Comparison of ENCODE assay signal across 33 mouse cellular contexts in the genomic region with DNA sequence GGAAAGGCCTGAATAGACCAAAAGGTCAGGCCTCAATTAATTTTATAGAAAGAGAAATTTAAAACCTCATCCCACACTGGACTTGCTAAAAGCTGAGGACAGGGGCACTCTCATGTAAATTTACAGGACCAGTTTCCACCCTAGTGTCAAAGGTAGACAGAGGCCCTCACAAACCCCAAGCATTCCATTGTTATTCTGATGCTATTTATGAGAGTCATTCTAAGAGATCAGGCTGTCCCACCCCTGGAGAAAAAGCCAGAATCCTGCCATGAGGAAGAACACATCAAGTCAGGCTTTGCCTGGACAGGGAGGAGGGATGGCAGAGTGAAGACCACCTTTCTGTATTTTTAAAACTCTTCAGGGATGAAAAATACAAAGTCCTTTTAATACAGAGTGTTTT. TPM values are rescaled to one million over a fixed set of nuclear protein-coding genes. Genes with fewer than 3 reads are reported as not detected.
DNase-seq lines count a peak whose midpoint lies in the region; ATAC-seq and TF ChIP-seq lines count a peak whose summit lies in the region.
"Had no signal": no experiment of that assay in that cellular context is flagged by ENCODE, and none has a peak within 500 bp of the region (broad histone marks: within the 10 kb centered on the region; RNA-seq: fewer than 3 reads in every experiment).

No protein-coding gene starts in this region.

- H3K27me3 ChIP-seq in CH12.LX (replicated peaks) (no peaks in the 10 kb centered on the region), ES-Bruce4 (ENCODE audit: control insufficient read depth, insufficient read depth, low read length, poor library complexity, severe bottlenecking) (no peaks in the 10 kb centered on the region)
- no peaks in the 10 kb centered on the region for H3K27me3 ChIP-seq in stomach, postnatal 0 days (ENCODE audit: control insufficient read depth, insufficient read depth, low read length)
- no peaks in the 10 kb centered on the region for H3K27me3 ChIP-seq in midbrain, embryonic 15.5 days (replicated peaks)
- H3K27me3 ChIP-seq: embryonic facial prominence, embryonic 12.5 days; embryonic facial prominence, embryonic 15.5 days; forebrain, embryonic 15.5 days; heart, embryonic 13.5 days; Patski had no signal

- no peak for DNase-seq in CH12.LX (ENCODE audit: extremely low read depth)
- peak; percentile 80 for DNase-seq in R1 (ENCODE audit: low read depth, low spot score)
- no peak for DNase-seq in left cerebral cortex, postnatal 36 days (ENCODE audit: low spot score in 2 of 2)
- DNase-seq in stomach, postnatal 0 days (ENCODE audit: low spot score): no peak
- DNase-seq: adrenal gland, postnatal 10 days; adrenal gland, postnatal 36 days; B cell, adult 2 months; cerebellum, adult 2 months; cerebellum, adult 9-11 months; cerebellum, postnatal 25 days; gastrocnemius, postnatal 36 days; heart, adult 2 months; heart, postnatal 14 days; heart, postnatal 4 days; kidney, adult 18-20 months had no signal

- no peak overlapping the region for H3K4me3 ChIP-seq in CH12.LX (replicated peaks in 1 of 3; ENCODE audit: low read depth in 2 of 3, low read length in 2 of 3, poor library complexity in 1 of 3)
- no peak overlapping the region for H3K4me3 ChIP-seq in ES-Bruce4 (ENCODE audit: low read depth, low read length)
- no peak overlapping the region for H3K4me3 ChIP-seq in stomach, postnatal 0 days (ENCODE audit: low read depth, low read length)
- no peak overlapping the region for H3K4me3 ChIP-seq in midbrain, embryonic 15.5 days
- H3K4me3 ChIP-seq: embryonic facial prominence, embryonic 12.5 days; embryonic facial prominence, embryonic 15.5 days; forebrain, embryonic 15.5 days; heart, adult 2 months; heart, embryonic 10.5 days; heart, embryonic 13.5 days had no signal

- no peak for ATAC-seq in stomach, postnatal 0 days (ENCODE audit: low FRiP score, low TSS enrichment)
- ATAC-seq in midbrain, embryonic 15.5 days (replicated peaks): no peak
- ATAC-seq: forebrain, embryonic 15.5 days; hindbrain, postnatal 0 days; inflammation-experienced regulatory T-cells, adult 6 months; intestine, embryonic 16.5 days; Patski had no signal

- in situ Hi-C loops in CH12.LX (cut with MboI; ENCODE audit: low pct_ligation_motif_present, low pct_unique_long_range_greater_than_20kb, low sequenced_read_pairs): no loop called here

- TF ChIP-seq POLR2A in CH12.LX (IDR thresholded peaks at IDR 0.05; ENCODE audit: low read depth, low read length): no peak
- TF ChIP-seq POLR2A in ES-Bruce4 (IDR thresholded peaks at IDR 0.05; ENCODE audit: insufficient read depth, low read length): no peak

- H3K9ac ChIP-seq in CH12.LX (ENCODE audit: insufficient read depth, low read depth): peak overlapping the region; percentile 21; the same call in 1 of the 2 replicates
- H3K9ac ChIP-seq in ES-Bruce4 (ENCODE audit: low read depth, poor library complexity, severe bottlenecking): no peak overlapping the region
- no peak overlapping the region for H3K9ac ChIP-seq in stomach, postnatal 0 days (ENCODE audit: low read length)
- no peak overlapping the region for H3K9ac ChIP-seq in midbrain, embryonic 15.5 days
- H3K9ac ChIP-seq: embryonic facial prominence, embryonic 12.5 days; embryonic facial prominence, embryonic 15.5 days; forebrain, embryonic 15.5 days; heart, embryonic 13.5 days; hindbrain, embryonic 14.5 days had no signal

- TF ChIP-seq EP300 in CH12.LX (IDR thresholded peaks at IDR 0.05; ENCODE audit: low read length) (no peak), ES-Bruce4 (IDR thresholded peaks at IDR 0.05; ENCODE audit: insufficient read depth, low read depth, low read length) (no peak)
- TF ChIP-seq EP300 in stomach, postnatal 0 days (optimal IDR thresholded peaks at IDR 0.05): no peak

- H3K4me1 ChIP-seq in CH12.LX (ENCODE audit: control insufficient read depth in 1 of 2, insufficient read depth in 2 of 2) (peaks cover 10 to 42% of the 10 kb centered on the region in 2 experiments), ES-Bruce4 (ENCODE audit: control insufficient read depth, insufficient read depth, low read length) (no peaks in the 10 kb centered on the region)
- H3K4me1 ChIP-seq in stomach, postnatal 0 days (replicated peaks; ENCODE audit: control insufficient read depth, insufficient read depth): no peaks in the 10 kb centered on the region
- H3K4me1 ChIP-seq in midbrain, embryonic 15.5 days: peaks cover 13% of the 10 kb centered on the region

- peaks cover 5 to 48% of the 10 kb centered on the region in 2 experiments for H3K36me3 ChIP-seq in CH12.LX (replicated peaks in 1 of 2; ENCODE audit: control insufficient read depth in 1 of 2, insufficient read depth in 1 of 2, low read length in 1 of 2)
- H3K36me3 ChIP-seq in ES-Bruce4 (ENCODE audit: control insufficient read depth, insufficient read depth, low read length, poor library complexity, severe bottlenecking): peaks cover 28% of the 10 kb centered on the region
- no peaks in the 10 kb centered on the region for H3K36me3 ChIP-seq in stomach, postnatal 0 days (ENCODE audit: control insufficient read depth, insufficient read depth, low read length)
- no peaks in the 10 kb centered on the region for H3K36me3 ChIP-seq in midbrain, embryonic 15.5 days (replicated peaks)
- H3K36me3 ChIP-seq: embryonic facial prominence, embryonic 15.5 days; forebrain, embryonic 15.5 days had no signal

- no peak for TF ChIP-seq RAD21 in CH12.LX (IDR thresholded peaks at IDR 0.05; ENCODE audit: low read depth, low read length)

- H3K4me2 ChIP-seq in CH12.LX (ENCODE audit: insufficient read depth, low read depth, poor library complexity, severe bottlenecking): no peak overlapping the region; the same call in 1 of the 2 replicates
- no peak overlapping the region for H3K4me2 ChIP-seq in stomach, postnatal 0 days (replicated peaks; ENCODE audit: low read depth)
- no peak overlapping the region for H3K4me2 ChIP-seq in midbrain, embryonic 15.5 days
- H3K4me2 ChIP-seq: embryonic facial prominence, embryonic 12.5 days; embryonic facial prominence, embryonic 15.5 days; forebrain, embryonic 15.5 days; heart, embryonic 13.5 days; hindbrain, embryonic 14.5 days had no signal

- TF ChIP-seq CTCF in CH12.LX (conservative IDR thresholded peaks at IDR 0.05 in 1 of 2, IDR thresholded peaks at IDR 0.05 in 1 of 2; ENCODE audit: low read depth in 2 of 2, low read length in 2 of 2) (no peak), ES-Bruce4 (IDR thresholded peaks at IDR 0.05; ENCODE audit: low read depth, low read length) (no peak)
- TF ChIP-seq CTCF in stomach, postnatal 0 days (IDR thresholded peaks at IDR 0.05; ENCODE audit: low read depth): no peak

- H3K79me2 ChIP-seq in CH12.LX (replicated peaks; ENCODE audit: control insufficient read depth, extremely low read depth, insufficient read depth, poor library complexity, severe bottlenecking): peaks cover 71% of the 10 kb centered on the region

- intact Hi-C loops in left cerebral cortex, postnatal 36 days (cut with DNase I): no loop called here

- H3K27ac ChIP-seq in CH12.LX (ENCODE audit: insufficient read depth, low read depth) (peak overlapping the region; percentile 48), ES-Bruce4 (ENCODE audit: insufficient read depth, low read length) (peak overlapping the region; percentile 66)
- no peak overlapping the region for H3K27ac ChIP-seq in stomach, postnatal 0 days (replicated peaks)
- no peak overlapping the region for H3K27ac ChIP-seq in midbrain, embryonic 15.5 days
- H3K27ac ChIP-seq: embryonic facial prominence, embryonic 12.5 days; embryonic facial prominence, embryonic 15.5 days; forebrain, embryonic 15.5 days; heart, adult 2 months; heart, embryonic 10.5 days; heart, embryonic 13.5 days; hindbrain, embryonic 14.5 days; hindbrain, postnatal 0 days had no signal

- dilution Hi-C loops in CH12.LX (cut with MboI; ENCODE audit: extremely low pct_ligation_motif_present, extremely low pct_unique_long_range_greater_than_20kb, low sequenced_read_pairs): no loop called here

- no peaks in the 10 kb centered on the region for H3K9me3 ChIP-seq in CH12.LX (replicated peaks; ENCODE audit: low read length)
- H3K9me3 ChIP-seq in ES-Bruce4 (replicated peaks; ENCODE audit: control insufficient read depth, insufficient read depth, low read length, poor library complexity, severe bottlenecking): no peaks in the 10 kb centered on the region
- no peaks in the 10 kb centered on the region for H3K9me3 ChIP-seq in stomach, postnatal 0 days (ENCODE audit: control insufficient read depth, low read length)
- no peaks in the 10 kb centered on the region for H3K9me3 ChIP-seq in midbrain, embryonic 15.5 days
- H3K9me3 ChIP-seq: embryonic facial prominence, embryonic 12.5 days; embryonic facial prominence, embryonic 15.5 days; forebrain, embryonic 15.5 days; heart, embryonic 10.5 days; heart, embryonic 13.5 days had no signal

RNA-seq across cellular contexts. Expression of a gene that starts 3.2 kb away (rescaled TPM):
- 33.0 and 37.4 TPM in 2 replicates for total RNA-seq in CH12.LX (2012; rRNA removed)
- total RNA-seq in CH12.LX (2014; rRNA removed): 37.5 and 41.4 TPM in 2 replicates
- polyA plus RNA-seq in CH12.LX (2012; ENCODE audit: insufficient read length, low read depth): 31.1 and 31.3 TPM in 2 replicates
- polyA plus RNA-seq in ES-Bruce4 (2011; ENCODE audit: insufficient read depth, insufficient read length, low read depth, missing spikeins): 62.4 and 68.2 TPM in 2 replicates
- 1 to 10 TPM in 1 of 2 experiments, under 1 TPM in 1; 0.96 to 1.0 TPM for total RNA-seq in left cerebral cortex, postnatal 36 days (2021)
- 1.1 and 2.5 TPM in 2 replicates for polyA plus RNA-seq in stomach, postnatal 0 days (2015; fragmentation: Nextera tagmentation; extraction: Ambion mirVana)
- polyA plus RNA-seq in midbrain, embryonic 15.5 days (2015; fragmentation: Nextera tagmentation; extraction: Ambion mirVana): 1.5 and 2.8 TPM in 2 replicates

RNA-seq across cellular contexts. Expression of a gene that starts 3.4 kb away (rescaled TPM):
- total RNA-seq in CH12.LX (2012; rRNA removed): 39.4 and 52.2 TPM in 2 replicates
- total RNA-seq in CH12.LX (2014; rRNA removed): 44.7 and 48.3 TPM in 2 replicates
- 39.3 and 44.8 TPM in 2 replicates for polyA plus RNA-seq in CH12.LX (2012; ENCODE audit: insufficient read length, low read depth)
- 245 and 262 TPM in 2 replicates for polyA plus RNA-seq in ES-Bruce4 (2011; ENCODE audit: insufficient read depth, insufficient read length, low read depth, missing spikeins)
- total RNA-seq in left cerebral cortex, postnatal 36 days (2021): 100 to 1,000 TPM; 131 to 145 TPM
- 34.5 TPM in 2 replicates for polyA plus RNA-seq in stomach, postnatal 0 days (2015; fragmentation: Nextera tagmentation; extraction: Ambion mirVana)
- 102 and 103 TPM in 2 replicates for polyA plus RNA-seq in midbrain, embryonic 15.5 days (2015; fragmentation: Nextera tagmentation; extraction: Ambion mirVana)

RNA-seq across cellular contexts. Expression of a gene that starts 33.5 kb away (rescaled TPM):
- total RNA-seq in CH12.LX (2012; rRNA removed) (1.4 and 2.2 TPM in 2 replicates), CH12.LX (2014; rRNA removed) (2.6 and 2.8 TPM in 2 replicates)
- polyA plus RNA-seq in CH12.LX (2012; ENCODE audit: insufficient read length, low read depth) (6.8 and 9.1 TPM in 2 replicates), ES-Bruce4 (2011; ENCODE audit: insufficient read depth, insufficient read length, low read depth, missing spikeins) (5.8 and 9.2 TPM in 2 replicates)
- 1 to 10 TPM; 1.2 to 1.6 TPM for total RNA-seq in left cerebral cortex, postnatal 36 days (2021)
- 10.0 TPM in 2 replicates for polyA plus RNA-seq in stomach, postnatal 0 days (2015; fragmentation: Nextera tagmentation; extraction: Ambion mirVana)
- 3.1 and 4.5 TPM in 2 replicates for polyA plus RNA-seq in midbrain, embryonic 15.5 days (2015; fragmentation: Nextera tagmentation; extraction: Ambion mirVana)

RNA-seq across cellular contexts. Expression of a gene that starts 50.5 kb away (rescaled TPM):
- total RNA-seq in CH12.LX (2012; rRNA removed) (not detected in 2 replicates), CH12.LX (2014; rRNA removed) (not detected in 2 replicates)
- polyA plus RNA-seq in CH12.LX (2012; ENCODE audit: insufficient read length, low read depth) (not detected in 2 replicates), ES-Bruce4 (2011; ENCODE audit: insufficient read depth, insufficient read length, low read depth, missing spikeins) (not detected in 2 replicates)
- not detected for total RNA-seq in left cerebral cortex, postnatal 36 days (2021)
- 0.13 TPM in 1 of 2 replicates, not detected in the other for polyA plus RNA-seq in stomach, postnatal 0 days (2015; fragmentation: Nextera tagmentation; extraction: Ambion mirVana)
- not detected in 2 replicates for polyA plus RNA-seq in midbrain, embryonic 15.5 days (2015; fragmentation: Nextera tagmentation; extraction: Ambion mirVana)
- total RNA-seq: adrenal gland, adult 18-20 months; adrenal gland, postnatal 10 days; adrenal gland, postnatal 36 days; common myeloid progenitor, adult 5-6 weeks; gastrocnemius, adult 8-10 months; gastrocnemius, postnatal 36 days; granulocyte monocyte progenitor cell, adult 5-6 weeks; heart, adult 2 months; heart, postnatal 14 days; heart, postnatal 4 days; hindbrain, postnatal 0 days had no signal
- polyA plus RNA-seq: cerebellum, adult 2 months; embryonic facial prominence, embryonic 12.5 days; embryonic facial prominence, embryonic 15.5 days; forebrain, embryonic 15.5 days; heart, adult 2 months; heart, embryonic 10.5 days; heart, embryonic 13.5 days; heart, embryonic 16.5 days; hindbrain, embryonic 11.5 days; hindbrain, embryonic 14.5 days; hindbrain, postnatal 0 days; intestine, embryonic 16.5 days; Patski had no signal

Comparison
In these comparisons a context has a peak if more than half of its experiments do, and no peak if none do; other contexts are left out.
1. H3K27ac ChIP-seq: peak in CH12.LX (single experiment) and ES-Bruce4 (single experiment); none in stomach, postnatal 0 days (single experiment) and midbrain, embryonic 15.5 days (single experiment).